Mouse (Mus musculus): Measurements from ENCODE around the gene Adat1. TPM values are rescaled to one million over a fixed set of nuclear protein-coding genes. Genes with fewer than 3 reads are reported as not detected.

Adat1 gene
- polyA plus RNA-seq, 1 experiment from 2014 or later: 10.0 TPM

GRCm38 (mm10) chr8:111963091-111963490 lies 29.0 kb downstream of the Adat1 start:
- no peak overlapping the region for H3K27ac ChIP-seq (ENCODE audit: low read length)
- H3K9me3 ChIP-seq (ENCODE audit: control insufficient read depth, low read length): no peaks in the 10 kb centered on the region
- 71% methylated on average over 10 of the region's 10 CpGs for WGBS
- H3K36me3 ChIP-seq (ENCODE audit: control insufficient read depth, insufficient read depth): peaks cover 3% of the 10 kb centered on the region; the same call in 1 of the 2 replicates
- no peak for ATAC-seq
- no peak overlapping the region for H3K4me3 ChIP-seq (replicated peaks; ENCODE audit: low read length)
- no peaks in the 10 kb centered on the region for H3K4me1 ChIP-seq (replicated peaks; ENCODE audit: control insufficient read depth, insufficient read depth, low read length)
- no peaks in the 10 kb centered on the region for H3K27me3 ChIP-seq (replicated peaks; ENCODE audit: control insufficient read depth, insufficient read depth, low read length)
- H3K9ac ChIP-seq (replicated peaks; ENCODE audit: low read depth, low read length): no peak overlapping the region
- H3K4me2 ChIP-seq (ENCODE audit: low read length): no peak overlapping the region

GRCm38 (mm10) chr8:111962589-111962988 lies 29.5 kb downstream of the Adat1 start:
- ATAC-seq: no peak
- Histone ChIP-seq H3K9me3 (ENCODE audit: control insufficient read depth, low read length) (no peaks in the 10 kb centered on the region), H3K4me3 (replicated peaks; ENCODE audit: low read length) (no peak overlapping the region), H3K9ac (replicated peaks; ENCODE audit: low read depth, low read length) (no peak overlapping the region), H3K27ac (ENCODE audit: low read length) (no peak overlapping the region), H3K4me1 (replicated peaks; ENCODE audit: control insufficient read depth, insufficient read depth, low read length) (no peaks in the 10 kb centered on the region), H3K27me3 (replicated peaks; ENCODE audit: control insufficient read depth, insufficient read depth, low read length) (no peaks in the 10 kb centered on the region), H3K36me3 (ENCODE audit: control insufficient read depth, insufficient read depth) (peaks cover 3% of the 10 kb centered on the region; the same call in 1 of the 2 replicates), H3K4me2 (ENCODE audit: low read length) (no peak overlapping the region)
- 81% methylated on average over 1 of the region's 1 CpGs for WGBS

DNA sequence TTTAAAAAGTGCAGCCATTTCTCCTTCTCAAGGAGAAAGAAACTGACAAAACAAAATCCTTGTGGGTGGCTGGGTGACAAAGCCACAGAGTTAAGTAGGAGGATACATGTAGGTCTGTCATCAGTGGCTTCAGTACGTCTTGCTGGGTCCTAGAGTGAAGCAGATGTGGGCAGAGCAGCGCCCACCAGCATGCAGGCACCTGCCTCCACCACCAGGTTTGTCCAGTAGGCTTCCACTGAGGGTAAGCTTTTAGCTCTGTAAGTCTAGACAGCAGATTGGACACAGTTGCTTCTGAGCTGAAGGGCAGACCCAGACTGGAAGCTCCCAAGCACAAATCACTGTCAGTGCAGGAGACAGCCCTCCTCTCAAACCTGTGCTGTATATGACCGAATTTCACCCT lies 30.8 kb downstream of the Adat1 start:
- WGBS: 71% methylated on average over 3 of the region's 3 CpGs
- H3K4me2 ChIP-seq (ENCODE audit: low read length): no peak overlapping the region
- no peak overlapping the region for H3K4me3 ChIP-seq (replicated peaks; ENCODE audit: low read length)
- H3K9ac ChIP-seq (replicated peaks; ENCODE audit: low read depth, low read length): no peak overlapping the region
- no peaks in the 10 kb centered on the region for H3K9me3 ChIP-seq (ENCODE audit: control insufficient read depth, low read length)
- no peaks in the 10 kb centered on the region for H3K4me1 ChIP-seq (replicated peaks; ENCODE audit: control insufficient read depth, insufficient read depth, low read length)
- peaks cover 10% of the 10 kb centered on the region; the same call in 1 of the 2 replicates for H3K36me3 ChIP-seq (ENCODE audit: control insufficient read depth, insufficient read depth)
- H3K27ac ChIP-seq (ENCODE audit: low read length): no peak overlapping the region
- no peaks in the 10 kb centered on the region for H3K27me3 ChIP-seq (replicated peaks; ENCODE audit: control insufficient read depth, insufficient read depth, low read length)
- no peak for ATAC-seq

- WGBS: 76% methylated on average over 15 of the region's 15 CpGs
- no peaks in the 10 kb centered on the region for H3K4me1 ChIP-seq (replicated peaks; ENCODE audit: control insufficient read depth, insufficient read depth, low read length)
- H3K27me3 ChIP-seq (replicated peaks; ENCODE audit: control insufficient read depth, insufficient read depth, low read length): no peaks in the 10 kb centered on the region
- peaks cover 10% of the 10 kb centered on the region; the same call in 1 of the 2 replicates for H3K36me3 ChIP-seq (ENCODE audit: control insufficient read depth, insufficient read depth)
- no peak overlapping the region for H3K27ac ChIP-seq (ENCODE audit: low read length)
- H3K4me2 ChIP-seq (ENCODE audit: low read length): no peak overlapping the region
- no peak overlapping the region for H3K9ac ChIP-seq (replicated peaks; ENCODE audit: low read depth, low read length)
- H3K4me3 ChIP-seq (replicated peaks; ENCODE audit: low read length): no peak overlapping the region
- ATAC-seq: no peak
- H3K9me3 ChIP-seq (ENCODE audit: control insufficient read depth, low read length): no peaks in the 10 kb centered on the region
Observed at GRCm38 (mm10) chr8:111960591-111961321, 31.3 kb downstream of the Adat1 start.

DNA sequence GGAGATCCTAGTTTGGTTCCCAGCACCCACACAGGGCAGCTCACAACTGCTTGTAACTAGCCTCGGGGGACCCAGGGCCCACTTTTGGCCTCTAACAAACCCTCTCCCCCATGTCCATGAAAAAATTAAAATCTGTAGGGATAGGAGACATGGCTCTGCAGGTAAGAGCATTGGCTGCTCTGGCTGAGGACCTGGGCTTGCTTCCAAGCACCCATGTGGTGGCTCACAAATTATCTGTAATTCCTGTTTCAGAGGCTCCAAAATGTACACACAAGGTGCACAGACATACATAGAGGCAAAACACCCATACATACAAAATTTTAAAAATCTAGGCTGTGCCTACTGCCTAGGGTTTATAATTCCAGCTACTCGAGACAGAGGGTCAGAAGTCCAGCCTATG lies 34.9 kb downstream of the Adat1 start:
- Histone ChIP-seq H3K4me1 (replicated peaks; ENCODE audit: control insufficient read depth, insufficient read depth, low read length) (no peaks in the 10 kb centered on the region), H3K36me3 (ENCODE audit: control insufficient read depth, insufficient read depth) (peaks cover 29% of the 10 kb centered on the region), H3K27me3 (replicated peaks; ENCODE audit: control insufficient read depth, insufficient read depth, low read length) (no peaks in the 10 kb centered on the region), H3K4me2 (ENCODE audit: low read length) (no peak overlapping the region), H3K27ac (ENCODE audit: low read length) (no peak overlapping the region), H3K9ac (replicated peaks; ENCODE audit: low read depth, low read length) (no peak overlapping the region), H3K9me3 (ENCODE audit: control insufficient read depth, low read length) (no peaks in the 10 kb centered on the region), H3K4me3 (replicated peaks; ENCODE audit: low read length) (no peak overlapping the region)
- WGBS: 89% methylated on average over 2 of the region's 2 CpGs
- ATAC-seq: no peak

GRCm38 (mm10) chr8:111955879-111956278 lies 36.2 kb downstream of the Adat1 start:
- Histone ChIP-seq H3K9me3 (ENCODE audit: control insufficient read depth, low read length) (no peaks in the 10 kb centered on the region), H3K9ac (replicated peaks; ENCODE audit: low read depth, low read length) (no peak overlapping the region), H3K36me3 (ENCODE audit: control insufficient read depth, insufficient read depth) (peaks cover 29% of the 10 kb centered on the region), H3K4me2 (ENCODE audit: low read length) (no peak overlapping the region), H3K4me3 (replicated peaks; ENCODE audit: low read length) (no peak overlapping the region), H3K27ac (ENCODE audit: low read length) (no peak overlapping the region), H3K4me1 (replicated peaks; ENCODE audit: control insufficient read depth, insufficient read depth, low read length) (no peaks in the 10 kb centered on the region), H3K27me3 (replicated peaks; ENCODE audit: control insufficient read depth, insufficient read depth, low read length) (no peaks in the 10 kb centered on the region)
- ATAC-seq: no peak
- 92% methylated on average over 5 of the region's 5 CpGs for WGBS

GRCm38 (mm10) chr8:111954844-111955594 lies 37.1 kb downstream of the Adat1 start:
- Histone ChIP-seq H3K4me3 (replicated peaks; ENCODE audit: low read length) (no peak overlapping the region), H3K9ac (replicated peaks; ENCODE audit: low read depth, low read length) (no peak overlapping the region), H3K27ac (ENCODE audit: low read length) (no peak overlapping the region), H3K4me1 (replicated peaks; ENCODE audit: control insufficient read depth, insufficient read depth, low read length) (no peaks in the 10 kb centered on the region), H3K36me3 (ENCODE audit: control insufficient read depth, insufficient read depth) (peaks cover 29% of the 10 kb centered on the region), H3K9me3 (ENCODE audit: control insufficient read depth, low read length) (no peaks in the 10 kb centered on the region), H3K27me3 (replicated peaks; ENCODE audit: control insufficient read depth, insufficient read depth, low read length) (no peaks in the 10 kb centered on the region), H3K4me2 (ENCODE audit: low read length) (no peak overlapping the region)
- 89% methylated on average over 4 of the region's 4 CpGs for WGBS
- no peak for ATAC-seq

- Histone ChIP-seq H3K9me3 (ENCODE audit: control insufficient read depth, low read length) (no peaks in the 10 kb centered on the region), H3K9ac (replicated peaks; ENCODE audit: low read depth, low read length) (no peak overlapping the region), H3K36me3 (ENCODE audit: control insufficient read depth, insufficient read depth) (peaks cover 34% of the 10 kb centered on the region), H3K27ac (ENCODE audit: low read length) (no peak overlapping the region), H3K4me3 (replicated peaks; ENCODE audit: low read length) (no peak overlapping the region), H3K4me2 (ENCODE audit: low read length) (no peak overlapping the region), H3K4me1 (replicated peaks; ENCODE audit: control insufficient read depth, insufficient read depth, low read length) (no peaks in the 10 kb centered on the region), H3K27me3 (replicated peaks; ENCODE audit: control insufficient read depth, insufficient read depth, low read length) (no peaks in the 10 kb centered on the region)
- WGBS: 95% methylated on average over 5 of the region's 5 CpGs
- ATAC-seq: no peak
Observed at GRCm38 (mm10) chr8:111951936-111952335, 40.2 kb downstream of the Adat1 start.

DNA sequence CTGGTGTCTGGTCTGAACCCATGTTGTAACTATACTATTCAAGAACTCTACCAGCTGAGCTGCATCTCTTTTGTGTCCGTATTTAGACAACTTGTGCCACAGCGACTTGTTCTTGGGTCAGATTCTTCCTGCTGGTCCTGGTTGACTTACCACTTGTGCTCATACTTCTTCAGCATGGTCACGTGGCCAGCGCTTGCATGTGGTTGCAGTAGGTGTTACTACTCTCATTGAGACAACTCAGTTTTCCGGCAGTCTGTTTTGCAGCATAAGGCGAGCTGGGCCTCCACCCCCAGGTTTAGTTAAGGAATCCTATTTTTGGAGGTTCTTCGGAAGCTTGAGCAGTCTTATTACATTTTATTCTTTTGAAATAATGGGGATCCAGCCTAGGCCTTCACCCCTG lies 40.8 kb downstream of the Adat1 start:
- Histone ChIP-seq H3K27ac (ENCODE audit: low read length) (no peak overlapping the region), H3K9me3 (ENCODE audit: control insufficient read depth, low read length) (no peaks in the 10 kb centered on the region), H3K4me2 (ENCODE audit: low read length) (no peak overlapping the region), H3K4me3 (replicated peaks; ENCODE audit: low read length) (no peak overlapping the region), H3K36me3 (ENCODE audit: control insufficient read depth, insufficient read depth) (peaks cover 34% of the 10 kb centered on the region), H3K4me1 (replicated peaks; ENCODE audit: control insufficient read depth, insufficient read depth, low read length) (no peaks in the 10 kb centered on the region), H3K9ac (replicated peaks; ENCODE audit: low read depth, low read length) (no peak overlapping the region), H3K27me3 (replicated peaks; ENCODE audit: control insufficient read depth, insufficient read depth, low read length) (no peaks in the 10 kb centered on the region)
- 95% methylated on average over 7 of the region's 7 CpGs for WGBS
- no peak for ATAC-seq

Data from forebrain, embryonic 16.5 days (tissue).